Mouse (Mus musculus) G1E-ER4 (cell line): ENCODE measurements around the gene Lpin2. TPM values are rescaled to one million over a fixed set of nuclear protein-coding genes. Genes with fewer than 3 reads are reported as not detected.
A peak's percentile ranks its signal among the peaks of the same experiment; 100 is the strongest.

ENCODE experiments used
- GATA1 ChIP-seq: IDR thresholded peaks from one replicate; pipeline ENCODE4 v1.8.0; 2012; ENCODE audit warnings: low read length, inconsistent platforms
- polyA plus RNA-seq: library from polyadenylated mRNA; stranded (reverse); fragments of >175 nt; gene quantifications from 2 replicates; pipeline ENCODE4 v1.2.3, GENCODE M21; 2012

Gene Lpin2
- polyA plus RNA-seq, 1 experiment, result 30.7 TPM

DNA sequence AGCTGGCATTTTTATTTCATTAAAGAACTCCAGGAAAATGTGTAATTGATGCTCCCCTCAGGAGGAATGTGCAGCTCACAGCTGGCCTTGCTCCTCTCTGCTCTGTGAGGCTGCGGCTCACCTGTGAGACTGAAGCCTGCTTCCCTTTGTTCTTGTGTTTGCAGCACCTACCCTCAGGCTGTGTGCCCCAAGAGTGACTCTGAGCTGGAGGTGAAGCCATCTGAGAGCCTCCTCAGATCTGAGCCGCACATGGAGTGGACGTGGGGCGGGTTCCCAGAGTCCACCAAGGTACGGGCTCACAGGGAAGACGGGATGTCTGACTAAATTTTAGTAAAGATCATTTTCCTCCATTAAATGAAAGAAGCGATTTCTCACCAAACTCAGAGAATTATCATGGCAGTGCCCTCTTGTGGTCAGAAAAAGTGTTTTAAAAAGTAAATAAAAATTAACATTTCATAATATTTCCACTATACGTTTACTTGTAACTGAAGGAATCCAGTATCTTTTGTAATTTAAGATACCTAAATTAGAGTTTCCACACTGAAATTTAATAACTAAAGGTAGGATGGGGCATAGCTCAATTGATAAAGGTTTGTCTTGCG is 47.8 kb downstream of the Lpin2 start:
- TF ChIP-seq GATA1, result no peak

DNA sequence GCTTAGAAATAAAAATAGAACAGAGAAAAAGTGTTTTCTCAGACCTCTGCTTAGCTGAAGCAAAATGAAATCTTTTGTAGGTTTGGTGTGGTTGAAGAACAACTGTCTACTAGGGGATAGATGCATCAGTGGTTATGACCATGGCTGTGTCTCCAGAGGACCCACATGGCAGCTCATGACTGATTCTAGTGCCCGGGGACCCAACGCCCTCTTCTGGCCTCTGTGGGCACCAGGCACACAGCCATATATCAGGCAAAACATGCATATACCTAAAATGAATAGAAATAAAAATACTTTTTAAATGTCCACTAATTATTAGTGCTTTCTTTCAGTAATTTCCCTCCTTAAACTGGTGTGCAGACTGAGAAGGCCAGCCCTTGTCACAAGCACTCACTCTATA is 49.6 kb downstream of the Lpin2 start:
- no peak for TF ChIP-seq GATA1

DNA sequence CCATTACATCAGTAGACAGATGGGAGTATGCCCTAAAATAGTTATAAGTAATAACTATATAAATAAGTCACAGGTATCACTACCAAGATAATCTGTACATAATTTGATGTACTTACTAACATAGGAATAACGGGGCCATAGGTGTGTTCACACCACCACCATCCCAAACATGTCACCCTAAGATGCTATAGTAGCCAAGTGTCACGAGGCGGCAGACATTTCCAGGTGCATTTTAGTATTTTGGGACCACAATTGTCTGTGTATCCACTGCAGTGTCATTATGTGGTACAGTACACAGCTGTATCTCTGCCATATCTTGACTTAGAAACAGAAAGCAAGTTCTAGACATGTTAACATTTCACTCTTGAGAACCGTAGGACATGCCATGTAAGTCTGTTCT is 50.9 kb downstream of the Lpin2 start:
- TF ChIP-seq GATA1, result no peak

DNA sequence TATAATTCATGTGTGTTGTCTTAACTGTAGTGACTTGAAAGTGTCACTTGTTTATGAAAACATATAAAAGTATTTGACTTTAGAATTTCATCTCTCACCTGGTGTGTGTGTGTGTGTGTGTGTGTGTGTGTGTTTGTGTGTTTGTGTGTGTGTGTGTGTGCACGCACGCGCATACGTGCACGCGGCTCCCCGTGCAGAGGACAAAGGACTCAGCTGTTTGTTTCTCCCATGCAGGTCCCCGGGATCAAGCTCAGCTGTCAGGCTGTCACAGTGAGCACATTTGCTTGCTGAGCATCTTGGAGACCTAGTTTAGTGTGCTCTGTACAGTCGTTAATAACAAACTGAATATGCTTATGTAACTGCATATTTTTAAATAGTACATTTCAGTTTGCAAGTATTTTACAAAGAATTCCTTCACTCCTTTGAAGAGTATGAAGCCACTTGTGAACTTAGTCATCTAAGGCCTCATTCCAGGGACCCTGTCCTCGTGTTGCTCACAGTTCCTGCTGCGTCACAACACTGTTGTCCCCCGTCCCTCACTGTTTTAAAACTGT is 51.8 kb downstream of the Lpin2 start:
- no peak for TF ChIP-seq GATA1

DNA sequence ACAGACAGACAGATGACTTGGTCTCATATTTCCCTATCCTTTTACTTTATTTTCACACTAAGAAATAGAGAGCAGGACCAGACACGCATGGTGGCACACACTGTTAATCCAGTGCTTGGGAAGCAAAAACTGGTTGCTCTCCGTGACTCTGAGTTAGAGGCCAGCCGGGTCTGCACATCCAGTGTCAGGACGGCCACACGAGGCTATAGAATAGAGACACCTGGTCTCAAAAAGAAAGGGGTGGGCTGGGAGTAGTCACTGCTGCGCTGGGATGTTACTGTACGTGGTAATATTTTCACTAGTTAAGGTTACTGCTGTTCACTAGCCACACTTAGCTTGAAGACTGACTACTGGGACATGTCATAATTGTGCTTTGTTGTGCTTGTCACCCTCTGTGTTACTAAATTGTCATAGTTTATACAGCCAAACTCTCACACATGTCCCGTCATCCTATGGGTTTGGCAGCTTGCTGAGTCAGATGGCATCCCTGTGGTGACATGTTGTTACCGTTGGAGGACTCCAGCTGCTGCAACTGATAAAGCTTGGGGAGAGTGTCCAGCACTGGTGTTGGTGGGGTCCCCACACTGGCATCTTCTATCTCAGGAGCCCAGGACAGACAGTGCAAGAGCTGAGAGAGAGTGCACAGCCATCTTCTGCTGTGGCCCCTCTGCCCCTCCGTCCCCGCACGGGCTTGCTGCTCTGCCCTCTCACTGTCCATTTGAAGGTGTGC is 53.0 kb downstream of the Lpin2 start:
- peak; percentile 39 for TF ChIP-seq GATA1

DNA sequence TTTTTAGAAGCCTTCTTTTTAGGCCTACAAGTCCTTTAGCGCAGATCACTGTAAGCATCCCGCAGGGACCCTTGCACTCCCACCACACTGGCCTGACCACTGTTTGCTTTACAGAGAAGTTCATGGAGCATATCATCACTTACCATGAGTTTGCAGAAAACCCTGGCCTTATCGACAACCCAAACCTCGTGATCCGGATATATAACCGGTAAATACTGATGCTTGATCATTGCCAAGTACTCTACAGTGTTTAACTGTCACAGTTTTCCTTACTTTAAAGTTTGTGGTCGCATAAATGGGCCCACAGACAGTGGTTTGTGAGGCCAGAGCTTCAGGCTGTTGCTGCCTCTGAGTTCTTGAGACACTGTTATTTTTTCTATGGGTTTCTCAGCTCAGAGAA is 56.1 kb downstream of the Lpin2 start:
- peak; percentile 83 for TF ChIP-seq GATA1

DNA sequence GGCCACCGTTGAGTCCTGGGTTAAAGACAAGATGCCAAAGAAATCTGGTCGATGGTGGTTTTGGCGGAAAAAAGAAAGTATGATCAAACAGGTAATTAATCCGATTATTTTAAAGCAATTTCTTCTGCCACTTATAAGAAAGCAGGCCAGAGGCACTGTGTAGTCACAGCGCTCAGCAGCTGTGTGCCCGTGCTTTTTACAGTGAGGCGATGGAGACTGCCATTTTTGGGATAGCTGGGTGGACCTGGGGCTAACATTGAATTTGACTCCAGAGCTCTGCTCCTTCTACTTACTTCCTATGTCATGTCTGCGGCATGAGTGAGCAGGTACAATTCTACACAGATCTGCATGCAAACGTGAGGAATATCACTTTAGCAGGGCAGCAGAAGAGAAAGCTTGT is 58.5 kb downstream of the Lpin2 start:
- TF ChIP-seq GATA1, result no peak

DNA sequence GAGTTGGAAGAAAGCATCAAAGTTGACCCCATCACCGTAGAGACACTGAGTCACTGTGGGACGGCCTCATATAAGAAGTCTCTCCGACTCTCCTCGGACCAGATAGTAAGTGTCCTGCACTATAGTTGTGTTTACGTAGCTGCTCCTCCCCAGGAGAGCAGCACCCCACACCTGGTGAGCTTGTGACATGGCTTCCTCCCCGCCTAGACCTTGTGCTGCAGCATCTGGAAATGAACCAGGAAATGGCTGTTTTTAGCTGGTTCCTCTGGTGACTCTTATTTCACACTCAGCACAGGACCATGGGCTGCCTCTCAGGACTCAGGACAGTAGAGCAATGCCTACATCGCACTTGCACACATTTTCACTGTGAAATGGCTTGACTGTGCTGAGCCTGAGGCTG is 60.3 kb downstream of the Lpin2 start:
- no peak for TF ChIP-seq GATA1

DNA sequence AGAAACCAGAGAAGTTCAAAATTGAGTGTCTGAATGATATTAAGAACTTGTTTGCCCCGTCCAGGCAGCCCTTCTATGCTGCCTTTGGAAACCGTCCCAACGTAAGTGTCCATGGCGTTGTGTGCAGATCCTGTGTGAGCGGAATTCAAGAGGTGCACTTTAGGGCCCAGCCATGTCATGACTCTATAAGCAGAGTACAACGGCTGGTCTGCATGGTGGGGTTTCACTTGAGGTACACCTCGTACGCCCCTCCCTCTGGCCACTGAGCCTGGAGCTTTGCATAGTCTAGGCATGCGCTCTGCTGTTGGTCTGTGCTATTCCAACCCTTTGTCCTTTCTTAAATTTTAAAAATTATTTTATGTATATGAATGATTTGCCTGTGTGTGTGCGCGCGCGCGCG is 62.8 kb downstream of the Lpin2 start:
- no peak for TF ChIP-seq GATA1

DNA sequence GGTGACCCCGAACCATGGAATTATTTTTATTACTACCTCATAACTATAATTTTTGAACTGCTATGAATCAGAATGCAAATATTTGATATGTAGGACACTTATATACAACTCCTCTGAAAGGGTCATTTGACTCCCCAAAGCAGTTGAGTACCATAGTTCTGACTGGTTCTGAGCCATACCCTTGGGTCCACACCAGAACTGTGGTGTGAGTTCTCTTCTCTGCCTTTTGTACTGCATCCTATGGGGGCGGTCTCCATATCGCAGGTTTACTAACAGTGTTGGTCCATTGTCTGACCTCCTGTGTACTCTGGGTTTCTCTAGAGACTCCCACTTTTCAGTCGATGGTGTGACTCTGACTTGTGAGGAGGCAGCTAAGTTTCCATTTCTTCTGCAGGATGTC is 63.7 kb downstream of the Lpin2 start:
- no peak for TF ChIP-seq GATA1

DNA sequence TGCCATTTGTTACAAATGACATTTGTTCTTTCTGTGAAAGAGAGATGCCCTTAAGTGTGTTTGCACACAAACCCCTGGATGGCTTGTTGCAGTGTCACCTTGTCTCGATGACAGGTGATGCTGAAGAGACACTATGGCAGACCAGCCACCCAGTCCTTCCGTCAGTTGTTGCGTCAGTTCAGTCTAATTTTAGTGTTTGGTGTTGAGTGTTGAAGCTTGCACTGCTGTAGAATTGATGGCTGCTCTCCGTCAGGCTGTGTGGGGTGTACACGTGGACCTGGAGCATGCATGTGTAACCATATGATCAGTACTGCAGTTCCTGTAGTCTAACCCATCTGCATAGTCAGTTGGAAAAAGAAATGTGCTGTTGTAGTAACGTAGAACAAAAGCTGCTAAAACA is 66.6 kb downstream of the Lpin2 start:
- no peak for TF ChIP-seq GATA1

DNA sequence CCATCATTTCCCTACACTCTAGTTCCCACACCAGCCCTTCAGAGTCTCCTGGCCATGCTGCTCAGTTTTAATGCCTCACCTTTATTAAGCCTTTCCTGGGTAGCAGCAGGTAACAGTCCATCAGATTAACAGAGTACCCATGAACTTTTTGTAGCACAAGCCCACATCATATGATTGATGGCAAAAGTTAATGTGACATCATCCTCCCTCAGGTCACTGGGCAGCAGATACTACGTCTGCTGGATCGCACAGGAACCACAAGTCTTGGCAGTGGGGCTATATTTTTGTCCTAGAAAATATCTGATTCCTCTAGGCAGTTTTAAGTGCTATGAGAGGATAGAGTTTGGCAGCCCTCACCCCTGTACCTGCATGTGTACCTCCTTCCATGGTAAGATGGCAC is 67.7 kb downstream of the Lpin2 start:
- no peak for TF ChIP-seq GATA1

DNA sequence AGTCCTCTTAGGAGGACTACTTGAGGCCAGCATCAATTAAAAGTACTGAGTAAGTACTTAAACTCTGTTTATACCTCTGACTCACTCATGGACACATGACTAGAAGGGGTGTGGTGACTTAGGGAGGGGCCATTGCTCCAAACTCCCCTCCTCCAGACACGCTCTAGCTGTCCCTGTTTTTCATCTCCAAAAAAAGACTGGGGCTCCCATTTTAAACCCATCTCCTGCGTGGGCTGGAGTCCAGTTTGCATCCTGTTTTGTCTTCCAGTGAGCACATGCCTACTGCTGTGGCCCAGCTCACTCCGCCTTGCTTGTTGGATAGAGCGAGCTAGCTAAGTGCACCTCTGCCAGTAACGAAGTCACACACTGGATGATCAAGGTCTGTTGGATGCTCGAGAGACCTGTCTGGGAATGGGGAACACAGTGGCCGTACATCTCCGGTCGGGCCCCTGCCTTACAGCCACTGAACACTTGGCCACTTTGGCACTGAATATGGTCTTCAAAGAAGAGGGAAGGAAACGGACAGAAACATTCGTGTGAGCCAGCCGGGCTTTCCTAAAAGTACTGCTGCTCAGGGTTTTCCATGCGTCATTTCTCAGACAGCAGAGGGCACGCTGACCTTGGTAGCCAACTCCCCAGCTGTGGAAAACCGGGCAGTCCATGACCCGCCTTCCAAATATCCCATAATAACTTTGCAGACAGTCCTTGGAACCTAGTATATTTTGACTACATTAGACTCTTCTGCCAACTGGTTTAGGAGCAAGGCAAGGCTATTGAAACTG is 68.7 kb downstream of the Lpin2 start:
- no peak for TF ChIP-seq GATA1

DNA sequence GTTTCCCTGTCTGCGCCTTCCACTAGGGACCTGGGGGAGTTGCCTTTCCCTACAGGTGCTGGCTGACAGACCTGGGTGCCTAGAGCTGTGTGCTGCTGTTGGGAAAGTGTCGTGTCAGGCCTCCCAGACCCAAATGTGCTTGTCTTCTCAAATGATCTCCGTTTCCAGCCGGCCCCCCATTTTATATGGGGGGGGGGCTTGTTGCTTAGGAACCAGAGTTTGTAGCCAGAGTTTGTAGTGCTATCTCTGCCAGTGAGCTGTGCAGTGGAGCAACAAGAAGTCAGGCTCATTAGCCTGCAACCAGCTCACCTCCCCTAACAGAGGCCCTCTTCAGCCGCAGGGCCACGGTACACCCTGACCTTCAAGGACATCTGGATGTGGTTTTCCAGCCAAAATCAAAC is 69.2 kb downstream of the Lpin2 start:
- TF ChIP-seq GATA1, result no peak

DNA sequence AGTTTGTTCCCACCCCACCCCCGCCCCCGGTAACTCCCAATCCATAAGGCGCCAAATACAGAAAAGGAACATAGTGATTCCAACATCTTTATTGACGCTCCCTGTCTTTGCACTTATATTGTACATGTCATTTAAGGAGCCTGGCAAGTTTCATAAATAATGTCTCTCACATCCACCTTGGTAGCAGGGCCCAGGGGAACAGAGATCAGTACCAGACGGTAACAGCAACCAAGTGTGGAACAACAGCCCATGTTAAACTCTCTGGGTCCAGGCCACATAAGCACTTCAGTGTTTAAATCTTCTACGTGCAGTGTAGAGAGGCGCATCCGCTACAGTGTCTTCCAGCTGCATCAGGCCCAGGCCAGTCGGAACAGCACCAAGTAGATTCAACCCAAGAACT is 69.7 kb downstream of the Lpin2 start:
- no peak for TF ChIP-seq GATA1

DNA sequence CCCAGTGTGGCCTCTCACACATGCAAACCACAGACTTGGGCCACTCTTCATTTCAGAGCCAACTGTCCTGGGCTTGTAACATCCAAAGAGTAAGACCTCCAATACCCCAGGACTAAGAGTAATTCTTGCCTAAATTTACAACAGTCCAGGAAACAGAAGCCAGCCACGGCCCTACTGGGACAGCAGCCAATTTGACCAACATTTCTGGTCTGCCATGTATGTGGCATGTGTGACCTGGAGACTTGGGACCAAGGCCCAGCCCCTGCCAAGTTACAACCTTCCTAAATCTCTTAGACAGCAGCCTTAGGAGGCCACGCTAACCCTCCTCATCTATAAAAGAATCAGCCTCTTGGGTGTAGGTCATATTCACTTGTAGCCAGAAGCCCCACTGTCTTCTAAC is 71.0 kb downstream of the Lpin2 start:
- TF ChIP-seq GATA1, result no peak
